Mouse (Mus musculus) cortical plate, adult 2 months (tissue): ENCODE measurements around the gene Ddc. TPM values are rescaled to one million over a fixed set of nuclear protein-coding genes. Genes with fewer than 3 reads are reported as not detected.

Source experiments
- H3K27ac ChIP-seq: fragments of 200-500 bp; 2 replicates; pipeline ENCODE4 v1.5.1; 2012; ENCODE audit warnings: low read length, control low read depth, inconsistent platforms; ENCODE audit not compliant: insufficient read depth
- H3K4me1 ChIP-seq: fragments of 200-500 bp; 2 replicates; pipeline ENCODE4 v1.6.1; 2011; ENCODE audit warnings: low read length; ENCODE audit not compliant: control insufficient read depth, insufficient read depth
- H3K4me3 ChIP-seq: fragments of 200-500 bp; 2 replicates; pipeline ENCODE4 v1.5.1; 2011; ENCODE audit warnings: mild to moderate bottlenecking, low read length, control low read depth; ENCODE audit not compliant: insufficient read depth
- CTCF ChIP-seq: fragments of 200-500 bp; IDR thresholded peaks from 2 replicates; pipeline ENCODE4 v1.5.1; 2011; ENCODE audit warnings: mild to moderate bottlenecking, control low read depth, low read length; ENCODE audit not compliant: insufficient read depth; ENCODE audit errors: extremely low read depth
- POLR2A ChIP-seq: fragments of 200-500 bp; IDR thresholded peaks from 2 replicates; pipeline ENCODE4 v1.6.1; 2011; ENCODE audit warnings: mild to moderate bottlenecking, low read length, control low read depth; ENCODE audit not compliant: insufficient read depth; ENCODE audit errors: extremely low read depth
- polyA plus RNA-seq: library from polyadenylated mRNA; depleted of rRNA; stranded (reverse); fragments of >200 nt; gene quantifications from 2 replicates; pipeline ENCODE4 v1.2.3, GENCODE M21; 2012; rRNA removed

The Ddc gene
- polyA plus RNA-seq, 1 experiment = 7.4 TPM

GRCm38 (mm10) chr11:11776822-11777174, 121.1 kb downstream of the Ddc start:
- no peak overlapping the region for H3K27ac ChIP-seq
- no peaks in the 10 kb centered on the region for H3K4me1 ChIP-seq
- no peak for TF ChIP-seq POLR2A
- TF ChIP-seq CTCF = no peak
- no peak overlapping the region for H3K4me3 ChIP-seq

- TF ChIP-seq POLR2A (no peak), CTCF (no peak)
- no peaks in the 10 kb centered on the region for H3K4me1 ChIP-seq
- no peak overlapping the region for H3K4me3 ChIP-seq
- no peak overlapping the region for H3K27ac ChIP-seq
These were observed 121.7 kb downstream of the Ddc start for GRCm38 (mm10) chr11:11776071-11776821.

GRCm38 (mm10) chr11:11774893-11775292, 123.1 kb downstream of the Ddc start:
- TF ChIP-seq POLR2A = no peak
- no peak for TF ChIP-seq CTCF

GRCm38 (mm10) chr11:11774384-11774783, 123.6 kb downstream of the Ddc start:
- Histone ChIP-seq H3K4me1 (no peaks in the 10 kb centered on the region), H3K27ac (no peak overlapping the region), H3K4me3 (no peak overlapping the region)
- TF ChIP-seq POLR2A = no peak
- TF ChIP-seq CTCF = no peak

More at GRCm38 (mm10) chr11:11774893-11775292, 123.1 kb downstream of the Ddc start:
- Histone ChIP-seq H3K4me1 (no peaks in the 10 kb centered on the region), H3K27ac (no peak overlapping the region), H3K4me3 (no peak overlapping the region)

- Histone ChIP-seq H3K4me1 (no peaks in the 10 kb centered on the region), H3K27ac (no peak overlapping the region), H3K4me3 (no peak overlapping the region)
- TF ChIP-seq POLR2A = no peak
- no peak for TF ChIP-seq CTCF
These were observed 125.7 kb downstream of the Ddc start for GRCm38 (mm10) chr11:11772196-11772595.

- H3K27ac ChIP-seq = no peak overlapping the region
- no peak overlapping the region for H3K4me3 ChIP-seq
- TF ChIP-seq POLR2A = no peak
- TF ChIP-seq CTCF = no peak
- H3K4me1 ChIP-seq = no peaks in the 10 kb centered on the region
These were observed 127.3 kb downstream of the Ddc start for GRCm38 (mm10) chr11:11770691-11771090.

- TF ChIP-seq POLR2A = no peak
- no peak for TF ChIP-seq CTCF
- H3K27ac ChIP-seq = no peak overlapping the region
- H3K4me3 ChIP-seq = no peak overlapping the region
- H3K4me1 ChIP-seq = no peaks in the 10 kb centered on the region
These were observed 128.7 kb downstream of the Ddc start for GRCm38 (mm10) chr11:11769281-11769680.

GRCm38 (mm10) chr11:11768057-11768456, 129.9 kb downstream of the Ddc start:
- TF ChIP-seq CTCF (no peak), POLR2A (no peak)
- no peak overlapping the region for H3K4me3 ChIP-seq
- H3K27ac ChIP-seq = no peak overlapping the region
- no peaks in the 10 kb centered on the region for H3K4me1 ChIP-seq

- H3K4me1 ChIP-seq = no peaks in the 10 kb centered on the region
- no peak overlapping the region for H3K4me3 ChIP-seq
- TF ChIP-seq CTCF (no peak), POLR2A (no peak)
- H3K27ac ChIP-seq = no peak overlapping the region
These were observed 131.2 kb downstream of the Ddc start for GRCm38 (mm10) chr11:11766736-11767135.

GRCm38 (mm10) chr11:11766105-11766504, 131.8 kb downstream of the Ddc start:
- Histone ChIP-seq H3K4me1 (no peaks in the 10 kb centered on the region), H3K27ac (no peak overlapping the region), H3K4me3 (no peak overlapping the region)
- no peak for TF ChIP-seq POLR2A
- TF ChIP-seq CTCF = no peak

GRCm38 (mm10) chr11:11765414-11765813, 132.5 kb downstream of the Ddc start:
- Histone ChIP-seq H3K4me3 (no peak overlapping the region), H3K4me1 (no peaks in the 10 kb centered on the region), H3K27ac (no peak overlapping the region)
- no peak for TF ChIP-seq POLR2A
- TF ChIP-seq CTCF = no peak

Other genes with a start within 250 kb of the Ddc start
- 3.3 and 3.7 TPM in 2 replicates for gene Ikzf1, start 213.1 kb downstream of the Ddc start, polyA plus RNA-seq
- gene Fignl1, start 89.2 kb downstream of the Ddc start, polyA plus RNA-seq = 0.42 and 0.44 TPM in 2 replicates
- gene Grb10, start 140.5 kb upstream of the Ddc start, polyA plus RNA-seq = 27.2 and 31.1 TPM in 2 replicates